Mouse (Mus musculus) olfactory bulb, adult 2 months (tissue): ENCODE results near the gene Chn1. TPM values are rescaled to one million over a fixed set of nuclear protein-coding genes. Genes with fewer than 3 reads are reported as not detected.

Source experiments
- H3K27ac ChIP-seq: fragments of 200-500 bp; 2 replicates; pipeline ENCODE4 v1.5.1; 2012; ENCODE audit warnings: low read depth, low read length; ENCODE audit not compliant: insufficient read depth
- H3K4me1 ChIP-seq: fragments of 200-500 bp; 2 replicates; pipeline ENCODE4 v1.6.1; 2012; ENCODE audit warnings: low read length; ENCODE audit not compliant: control insufficient read depth, insufficient read depth
- H3K4me3 ChIP-seq: fragments of 200-500 bp; 2 replicates; pipeline ENCODE4 v1.5.1; 2012; ENCODE audit warnings: mild to moderate bottlenecking, low read depth, low read length, moderate library complexity; ENCODE audit not compliant: insufficient read depth
- CTCF ChIP-seq: fragments of 200-500 bp; IDR thresholded peaks from 2 replicates; pipeline ENCODE4 v1.5.1; 2012; ENCODE audit warnings: low read depth, mild to moderate bottlenecking, low read length, moderate library complexity; ENCODE audit not compliant: insufficient read depth
- POLR2A ChIP-seq: fragments of 200-500 bp; IDR thresholded peaks from 2 replicates; pipeline ENCODE4 v1.6.1; 2012; ENCODE audit warnings: mild to moderate bottlenecking, low read depth, low read length, moderate library complexity; ENCODE audit not compliant: insufficient read depth
- whole genome bisulfite sequencing: fragments of 180-500 bp; shearing (Covaris S2); methylation state at CpG from one replicate; pipeline ENCODE4 v1.1.7; 2018; 5-methylcytosine and 5-hydroxymethylcytosine counted together
- polyA plus RNA-seq: library from polyadenylated mRNA; stranded (reverse); fragments of >200 nt; gene quantifications from 2 replicates; pipeline ENCODE4 v1.2.4, GENCODE M21; 2012; ENCODE audit warnings: low replicate concordance; ENCODE audit not compliant: missing spikeins, insufficient read depth, insufficient read length

Chn1 gene
- polyA plus RNA-seq, 1 experiment: not detected

- no peaks in the 10 kb centered on the region for H3K4me1 ChIP-seq
- WGBS: 94% methylated on average over 5 of the region's 5 CpGs
- H3K4me3 ChIP-seq: no peak overlapping the region
- no peak overlapping the region for H3K27ac ChIP-seq
- TF ChIP-seq POLR2A (no peak), CTCF (no peak)
Observed at GRCm38 (mm10) chr2:73615456-73615855, 159.7 kb downstream of the Chn1 start.

GRCm38 (mm10) chr2:73614303-73614702 lies 160.8 kb downstream of the Chn1 start:
- no peak overlapping the region for H3K27ac ChIP-seq
- TF ChIP-seq POLR2A (no peak), CTCF (no peak)
- peaks cover 3% of the 10 kb centered on the region; the same call in 1 of the 2 replicates for H3K4me1 ChIP-seq
- WGBS: 92% methylated on average over 8 of the region's 8 CpGs
- no peak overlapping the region for H3K4me3 ChIP-seq

GRCm38 (mm10) chr2:73612941-73613340 lies 162.2 kb downstream of the Chn1 start:
- Histone ChIP-seq H3K4me3 (no peak overlapping the region), H3K4me1 (peaks cover 4% of the 10 kb centered on the region), H3K27ac (no peak overlapping the region)
- TF ChIP-seq CTCF (no peak), POLR2A (no peak)
- WGBS: 95% methylated on average over 7 of the region's 7 CpGs

- 78% methylated on average over 6 of the region's 6 CpGs for WGBS
- no peak overlapping the region for H3K27ac ChIP-seq
- TF ChIP-seq CTCF (no peak), POLR2A (no peak)
- peaks cover 9% of the 10 kb centered on the region for H3K4me1 ChIP-seq
- H3K4me3 ChIP-seq: no peak overlapping the region
Observed at GRCm38 (mm10) chr2:73612367-73612914, 162.7 kb downstream of the Chn1 start.

- Histone ChIP-seq H3K4me1 (peaks cover 13% of the 10 kb centered on the region), H3K4me3 (no peak overlapping the region), H3K27ac (no peak overlapping the region)
- 79% methylated on average over 6 of the region's 6 CpGs for WGBS
- TF ChIP-seq CTCF: no peak
- no peak for TF ChIP-seq POLR2A
Observed at GRCm38 (mm10) chr2:73611798-73612197, 163.3 kb downstream of the Chn1 start.

- H3K4me3 ChIP-seq: no peak overlapping the region
- H3K4me1 ChIP-seq: peaks cover 24% of the 10 kb centered on the region
- no peak overlapping the region for H3K27ac ChIP-seq
- TF ChIP-seq CTCF (no peak), POLR2A (no peak)
- WGBS: over 99% methylated on average over 3 of the region's 3 CpGs
Observed at GRCm38 (mm10) chr2:73609724-73610210, 165.4 kb downstream of the Chn1 start.

- Histone ChIP-seq H3K4me3 (no peak overlapping the region), H3K4me1 (peaks cover 27% of the 10 kb centered on the region), H3K27ac (no peak overlapping the region)
- TF ChIP-seq POLR2A (no peak), CTCF (no peak)
- WGBS: 60% methylated on average over 5 of the region's 5 CpGs
Observed at GRCm38 (mm10) chr2:73609067-73609723, 166.0 kb downstream of the Chn1 start.

- no peak for TF ChIP-seq POLR2A
- no peak for TF ChIP-seq CTCF
- Histone ChIP-seq H3K27ac (no peak overlapping the region), H3K4me3 (no peak overlapping the region), H3K4me1 (peaks cover 27% of the 10 kb centered on the region)
- 92% methylated on average over 6 of the region's 6 CpGs for WGBS
Observed at GRCm38 (mm10) chr2:73608391-73608790, 166.8 kb downstream of the Chn1 start.

- Histone ChIP-seq H3K27ac (no peak overlapping the region), H3K4me1 (peaks cover 27% of the 10 kb centered on the region), H3K4me3 (no peak overlapping the region)
- WGBS: 39% methylated on average over 4 of the region's 4 CpGs
- TF ChIP-seq CTCF (no peak), POLR2A (no peak)
Observed at GRCm38 (mm10) chr2:73607609-73608008, 167.5 kb downstream of the Chn1 start.

GRCm38 (mm10) chr2:73607146-73607545 lies 168.0 kb downstream of the Chn1 start:
- TF ChIP-seq CTCF (no peak), POLR2A (no peak)
- WGBS: 73% methylated on average over 2 of the region's 2 CpGs
- H3K4me3 ChIP-seq: no peak overlapping the region
- peaks cover 27% of the 10 kb centered on the region for H3K4me1 ChIP-seq
- 0 out of 2 replicates have a peak overlapping the region, but pooled peaks have one; percentile 4 for H3K27ac ChIP-seq
